Mouse (Mus musculus) spleen, adult 2 months (tissue): ENCODE measurements at regions not wholly inside any gene's neighbourhood (a gene's known extent, or its start where the extent isn't known, plus 50 kb on each side); places are given as distances from the start of the nearest gene placed in this dataset.

Experiments
- CTCF ChIP-seq: fragments of 200-500 bp; IDR thresholded peaks from 2 replicates; pipeline ENCODE4 v1.5.1; 2011; ENCODE audit warnings: mild to moderate bottlenecking, inconsistent platforms; ENCODE audit not compliant: insufficient read depth, insufficient read length, insufficient replicate concordance; ENCODE audit errors: extremely low read depth
- POLR2A ChIP-seq: fragments of 200-500 bp; IDR thresholded peaks from 2 replicates; pipeline ENCODE4 v1.6.1; 2011; ENCODE audit warnings: low read depth, low read length, inconsistent platforms

- TF ChIP-seq CTCF (no peak), POLR2A (no peak)
Observed at GRCm38 (mm10) chr1:101918872-101919271, 2146.3 kb downstream of the Cntnap5b start.
